Mouse (Mus musculus) forebrain, embryonic 10.5 days (tissue): Measurements from ENCODE around the gene Trak2. TPM values are rescaled to one million over a fixed set of nuclear protein-coding genes. Genes with fewer than 3 reads are reported as not detected.
"Not testable (repeated sequence)": the region's sequence is repeated elsewhere in the genome, so short reads cannot be mapped to it uniquely, and the experiment has no call there.

Experiments
- DNase-seq: peaks from one replicate; pipeline ENCODE4 v3.0.0-alpha.2; 2017; ENCODE audit warnings: low spot score; ENCODE audit errors: extremely low spot score
- H3K27ac ChIP-seq: fragments of 300-500 bp; sonication (generic); 2 replicates; pipeline ENCODE4 v1.5.1; 2016; ENCODE audit warnings: mild to moderate bottlenecking
- H3K27me3 ChIP-seq: fragments of 300-500 bp; sonication (generic); 2 replicates; pipeline ENCODE4 v1.6.1; 2016; ENCODE audit warnings: mild to moderate bottlenecking; ENCODE audit not compliant: poor library complexity, severe bottlenecking
- H3K36me3 ChIP-seq: fragments of 300-500 bp; sonication (generic); replicated peaks from 2 replicates; pipeline ENCODE4 v1.6.1; 2016; ENCODE audit warnings: mild to moderate bottlenecking, moderate library complexity
- H3K4me1 ChIP-seq: fragments of 300-500 bp; sonication (generic); 2 replicates; pipeline ENCODE4 v1.6.1; 2016
- H3K4me3 ChIP-seq: fragments of 300-500 bp; sonication (generic); 2 replicates; pipeline ENCODE4 v1.5.1; 2016; ENCODE audit warnings: mild to moderate bottlenecking, moderate library complexity
- H3K9me3 ChIP-seq: fragments of 300-500 bp; sonication (generic); 2 replicates; pipeline ENCODE4 v1.6.1; 2016; ENCODE audit warnings: mild to moderate bottlenecking, moderate library complexity
- WGBS: fragments of 180-500 bp; shearing (Covaris S2); methylation state at CpG from one replicate; pipeline ENCODE4 v1.1.7; 2016; 5-methylcytosine and 5-hydroxymethylcytosine counted together
- polyA plus RNA-seq: library from polyadenylated mRNA; unstranded; fragments of >200 nt; fragmentation: Nextera tagmentation; extraction: Ambion mirVana; gene quantifications from 2 replicates; pipeline ENCODE4 v1.2.1, GENCODE M21; 2016

The Trak2 gene
- polyA plus RNA-seq, 1 experiment from 2014 or later = 8.6 TPM

- 34% methylated on average over 8 of the region's 8 CpGs for WGBS
- peak; percentile 40 for DNase-seq
Observed at GRCm38 (mm10) chr1:58950899-58951648, 22.2 kb downstream of the Trak2 start.

GRCm38 (mm10) chr1:58949561-58950106, 23.6 kb downstream of the Trak2 start:
- WGBS = 88% methylated on average over 6 of the region's 6 CpGs

More at GRCm38 (mm10) chr1:58950899-58951648, 22.2 kb downstream of the Trak2 start:
- peak overlapping the region; percentile 32; the same call in 1 of the 2 replicates for H3K27ac ChIP-seq
- no peaks in the 10 kb centered on the region for H3K9me3 ChIP-seq
- peaks cover 4% of the 10 kb centered on the region for H3K36me3 ChIP-seq
- no peak overlapping the region for H3K4me3 ChIP-seq
- no peaks in the 10 kb centered on the region for H3K27me3 ChIP-seq
- peaks cover 35% of the 10 kb centered on the region for H3K4me1 ChIP-seq

GRCm38 (mm10) chr1:58946718-58947117, 26.5 kb downstream of the Trak2 start:
- Histone ChIP-seq H3K27me3 (no peaks in the 10 kb centered on the region), H3K9me3 (no peaks in the 10 kb centered on the region), H3K4me1 (peaks cover 15% of the 10 kb centered on the region), H3K36me3 (peaks cover 23% of the 10 kb centered on the region), H3K4me3 (no peak overlapping the region), H3K27ac (no peak overlapping the region)
- DNase-seq = no peak
- WGBS = 94% methylated on average over 9 of the region's 9 CpGs

More at GRCm38 (mm10) chr1:58949561-58950106, 23.6 kb downstream of the Trak2 start:
- no peaks in the 10 kb centered on the region for H3K27me3 ChIP-seq
- H3K9me3 ChIP-seq = no peaks in the 10 kb centered on the region
- no peak for DNase-seq
- no peak overlapping the region for H3K27ac ChIP-seq
- no peak overlapping the region for H3K4me3 ChIP-seq
- H3K4me1 ChIP-seq = peaks cover 35% of the 10 kb centered on the region
- peaks cover 18% of the 10 kb centered on the region for H3K36me3 ChIP-seq

GRCm38 (mm10) chr1:58945960-58946670, 27.1 kb downstream of the Trak2 start:
- no peak for DNase-seq
- H3K4me3 ChIP-seq = no peak overlapping the region
- 95% methylated on average over 7 of the region's 7 CpGs for WGBS

GRCm38 (mm10) chr1:58945523-58945922, 27.7 kb downstream of the Trak2 start:
- 95% methylated on average over 2 of the region's 2 CpGs for WGBS
- Histone ChIP-seq H3K4me1 (peaks cover 3% of the 10 kb centered on the region), H3K27ac (no peak overlapping the region), H3K4me3 (no peak overlapping the region), H3K27me3 (no peaks in the 10 kb centered on the region), H3K9me3 (no peaks in the 10 kb centered on the region; the same call in 1 of the 2 replicates), H3K36me3 (peaks cover 25% of the 10 kb centered on the region)
- DNase-seq = no peak

More at GRCm38 (mm10) chr1:58945960-58946670, 27.1 kb downstream of the Trak2 start:
- no peak overlapping the region for H3K27ac ChIP-seq
- peaks cover 23% of the 10 kb centered on the region for H3K36me3 ChIP-seq
- no peaks in the 10 kb centered on the region for H3K27me3 ChIP-seq
- peaks cover 8% of the 10 kb centered on the region for H3K4me1 ChIP-seq
- no peaks in the 10 kb centered on the region for H3K9me3 ChIP-seq

- Histone ChIP-seq H3K36me3 (peaks cover 32% of the 10 kb centered on the region), H3K27me3 (no peaks in the 10 kb centered on the region), H3K4me1 (no peaks in the 10 kb centered on the region), H3K9me3 (peaks cover 3% of the 10 kb centered on the region; the same call in 1 of the 2 replicates), H3K27ac (no peak overlapping the region), H3K4me3 (no peak overlapping the region)
- no peak for DNase-seq
- 94% methylated on average over 9 of the region's 9 CpGs for WGBS
Observed at GRCm38 (mm10) chr1:58937606-58938099, 35.6 kb downstream of the Trak2 start.

- WGBS = 94% methylated on average over 10 of the region's 10 CpGs
- H3K4me1 ChIP-seq = no peaks in the 10 kb centered on the region
- no peak overlapping the region for H3K4me3 ChIP-seq
- H3K9me3 ChIP-seq = peaks cover 3% of the 10 kb centered on the region; the same call in 1 of the 2 replicates
- H3K27me3 ChIP-seq = no peaks in the 10 kb centered on the region
- no peak overlapping the region for H3K27ac ChIP-seq
- H3K36me3 ChIP-seq = peaks cover 32% of the 10 kb centered on the region
- DNase-seq = no peak
Observed at GRCm38 (mm10) chr1:58936746-58937605, 36.3 kb downstream of the Trak2 start.

GRCm38 (mm10) chr1:58926664-58927063, 46.6 kb downstream of the Trak2 start:
- peaks cover 33% of the 10 kb centered on the region for H3K36me3 ChIP-seq
- DNase-seq = no peak
- H3K4me1 ChIP-seq = no peaks in the 10 kb centered on the region
- H3K9me3 ChIP-seq = peaks cover 6% of the 10 kb centered on the region; the same call in 1 of the 2 replicates
- no peaks in the 10 kb centered on the region for H3K27me3 ChIP-seq
- H3K27ac ChIP-seq = no peak overlapping the region
- WGBS = 92% methylated on average over 5 of the region's 5 CpGs
- H3K4me3 ChIP-seq = no peak overlapping the region

- 88% methylated on average over 6 of the region's 6 CpGs for WGBS
- no peak overlapping the region for H3K27ac ChIP-seq
- H3K4me3 ChIP-seq = no peak overlapping the region
- no peaks in the 10 kb centered on the region for H3K4me1 ChIP-seq
- peaks cover 87% of the 10 kb centered on the region for H3K36me3 ChIP-seq
- no peaks in the 10 kb centered on the region for H3K9me3 ChIP-seq
- no peaks in the 10 kb centered on the region for H3K27me3 ChIP-seq
- DNase-seq = no peak
Observed at GRCm38 (mm10) chr1:58917566-58917965, 55.7 kb downstream of the Trak2 start.

- Histone ChIP-seq H3K36me3 (peaks cover 86% of the 10 kb centered on the region), H3K4me1 (no peaks in the 10 kb centered on the region), H3K27me3 (no peaks in the 10 kb centered on the region), H3K9me3 (no peaks in the 10 kb centered on the region), H3K4me3 (no peak overlapping the region), H3K27ac (no peak overlapping the region)
- 95% methylated on average over 12 of the region's 12 CpGs for WGBS
- no peak for DNase-seq
Observed at GRCm38 (mm10) chr1:58909636-58910272, 63.5 kb downstream of the Trak2 start.

- 80% methylated on average over 9 of the region's 9 CpGs for WGBS
- Histone ChIP-seq H3K4me3 (no peak overlapping the region), H3K9me3 (no peaks in the 10 kb centered on the region), H3K4me1 (no peaks in the 10 kb centered on the region), H3K27me3 (no peaks in the 10 kb centered on the region), H3K36me3 (peaks cover 49% of the 10 kb centered on the region), H3K27ac (no peak overlapping the region)
- DNase-seq = no peak
Observed at GRCm38 (mm10) chr1:58903681-58904080, 69.5 kb downstream of the Trak2 start.

- 39% methylated on average over 3 of the region's 3 CpGs for WGBS
- not testable (repeated sequence) for DNase-seq
Observed at GRCm38 (mm10) chr1:58897561-58897960, 75.7 kb downstream of the Trak2 start.

More at GRCm38 (mm10) chr1:58897561-58897960, 75.7 kb downstream of the Trak2 start:
- not testable (repeated sequence) for H3K36me3 ChIP-seq, H3K27ac ChIP-seq, H3K27me3 ChIP-seq, H3K4me3 ChIP-seq, H3K9me3 ChIP-seq, H3K4me1 ChIP-seq
